Mouse (Mus musculus) bone marrow macrophage, adult 2 months (primary cell): ENCODE data around the gene Pnldc1. TPM values are rescaled to one million over a fixed set of nuclear protein-coding genes. Genes with fewer than 3 reads are reported as not detected.

Experiments used
- H3K27ac ChIP-seq: 2 replicates; pipeline ENCODE4 v1.5.1; 2012; ENCODE audit warnings: low read depth, low read length; ENCODE audit not compliant: insufficient read depth
- H3K4me1 ChIP-seq: 2 replicates; pipeline ENCODE4 v1.6.1; 2012; ENCODE audit warnings: low read length; ENCODE audit not compliant: control insufficient read depth, insufficient read depth
- H3K4me3 ChIP-seq: 2 replicates; pipeline ENCODE4 v1.5.1; 2012; ENCODE audit warnings: mild to moderate bottlenecking, low read length, moderate library complexity; ENCODE audit not compliant: insufficient read depth
- CTCF ChIP-seq: IDR thresholded peaks from 2 replicates; pipeline ENCODE4 v1.5.1; 2012; ENCODE audit warnings: low read depth, mild to moderate bottlenecking, low read length, moderate library complexity
- POLR2A ChIP-seq: IDR thresholded peaks from 2 replicates; pipeline ENCODE4 v1.6.1; 2012; ENCODE audit warnings: mild to moderate bottlenecking, low read depth, low read length, borderline replicate concordance
- polyA plus RNA-seq: library from polyadenylated mRNA; stranded (reverse); fragments of >200 nt; gene quantifications from 2 replicates; pipeline ENCODE4 v1.2.4, GENCODE M21; 2012; ENCODE audit not compliant: missing spikeins, insufficient read depth, insufficient read length

Pnldc1 gene
- polyA plus RNA-seq, 1 experiment: 0.68 TPM

- TF ChIP-seq POLR2A (no peak), CTCF (no peak)
- no peak overlapping the region for H3K27ac ChIP-seq
- no peaks in the 10 kb centered on the region for H3K4me1 ChIP-seq
- H3K4me3 ChIP-seq: no peak overlapping the region
These were observed 23.4 kb downstream of the Pnldc1 start for GRCm38 (mm10) chr17:12886620-12887019.

GRCm38 (mm10) chr17:12881216-12881615, 28.8 kb downstream of the Pnldc1 start:
- Histone ChIP-seq H3K27ac (no peak overlapping the region), H3K4me3 (no peak overlapping the region), H3K4me1 (no peaks in the 10 kb centered on the region; the same call in 1 of the 2 replicates)
- TF ChIP-seq CTCF (no peak), POLR2A (no peak)

- H3K4me3 ChIP-seq: no peak overlapping the region
- no peaks in the 10 kb centered on the region; the same call in 1 of the 2 replicates for H3K4me1 ChIP-seq
- no peak for TF ChIP-seq POLR2A
- peak; percentile 43 for TF ChIP-seq CTCF
- H3K27ac ChIP-seq: no peak overlapping the region
These were observed 29.9 kb downstream of the Pnldc1 start for GRCm38 (mm10) chr17:12880178-12880577.

- no peak within 1 kb of the TSS for H3K27ac ChIP-seq
- H3K4me3 ChIP-seq: no peak within 1 kb of the TSS
- TF ChIP-seq CTCF: no peak
- no peak for TF ChIP-seq POLR2A
- H3K4me1 ChIP-seq: no peaks in the 10 kb centered on the region; the same call in 1 of the 2 replicates
These were observed 34.3 kb downstream of the Pnldc1 start, which contains the start of gene Mrgprh for GRCm38 (mm10) chr17:12875734-12876133. Gene Mrgprh (plus strand): TSS chr17:12876034.

GRCm38 (mm10) chr17:12872275-12873028, 37.6 kb downstream of the Pnldc1 start:
- Histone ChIP-seq H3K4me3 (no peak overlapping the region), H3K4me1 (no peaks in the 10 kb centered on the region; the same call in 1 of the 2 replicates), H3K27ac (no peak overlapping the region)
- no peak for TF ChIP-seq CTCF
- no peak for TF ChIP-seq POLR2A

- Histone ChIP-seq H3K4me3 (no peak overlapping the region), H3K27ac (no peak overlapping the region), H3K4me1 (no peaks in the 10 kb centered on the region)
- TF ChIP-seq POLR2A (no peak), CTCF (no peak)
These were observed 41.4 kb downstream of the Pnldc1 start for GRCm38 (mm10) chr17:12868640-12869039.

GRCm38 (mm10) chr17:12868043-12868442, 42.0 kb downstream of the Pnldc1 start, which contains the start of gene Mas1:
Gene Mas1 (minus strand): TSS chr17:12868143.
- no peak within 1 kb of the TSS for H3K27ac ChIP-seq
- no peaks in the 10 kb centered on the region for H3K4me1 ChIP-seq
- no peak within 1 kb of the TSS for H3K4me3 ChIP-seq
- TF ChIP-seq POLR2A (no peak), CTCF (no peak)

- Histone ChIP-seq H3K27ac (no peak overlapping the region), H3K4me3 (no peak overlapping the region), H3K4me1 (no peaks in the 10 kb centered on the region)
- no peak for TF ChIP-seq POLR2A
- TF ChIP-seq CTCF: no peak
These were observed 43.2 kb downstream of the Pnldc1 start for GRCm38 (mm10) chr17:12866853-12867252.

- Histone ChIP-seq H3K4me1 (no peaks in the 10 kb centered on the region), H3K27ac (no peak overlapping the region), H3K4me3 (no peak overlapping the region)
- TF ChIP-seq CTCF (no peak), POLR2A (no peak)
These were observed 44.6 kb downstream of the Pnldc1 start for GRCm38 (mm10) chr17:12865407-12865806.

GRCm38 (mm10) chr17:12864111-12864510, 45.9 kb downstream of the Pnldc1 start:
- H3K27ac ChIP-seq: no peak overlapping the region
- no peak for TF ChIP-seq CTCF
- no peak for TF ChIP-seq POLR2A

More at GRCm38 (mm10) chr17:12864111-12864510, 45.9 kb downstream of the Pnldc1 start:
- no peaks in the 10 kb centered on the region for H3K4me1 ChIP-seq
- H3K4me3 ChIP-seq: no peak overlapping the region
